Mouse (Mus musculus) gastrocnemius, postnatal 10 days (tissue): ENCODE measurements around the gene Yy1. TPM values are rescaled to one million over a fixed set of nuclear protein-coding genes. Genes with fewer than 3 reads are reported as not detected.
A peak's percentile ranks its signal among the peaks of the same experiment; 100 is the strongest.

Experiments used
- DNase-seq: peaks from one replicate; pipeline ENCODE4 v3.0.0; 2021; ENCODE audit warnings: mixed read lengths
- total RNA-seq, 2 experiments: library from RNA; stranded (reverse); gene quantifications; 2 replicates each; pipeline ENCODE4 v1.2.3; 2021

The Yy1 gene
- total RNA-seq, 2 experiments from 2014 or later, result 25.0 to 35.5 TPM

DNA sequence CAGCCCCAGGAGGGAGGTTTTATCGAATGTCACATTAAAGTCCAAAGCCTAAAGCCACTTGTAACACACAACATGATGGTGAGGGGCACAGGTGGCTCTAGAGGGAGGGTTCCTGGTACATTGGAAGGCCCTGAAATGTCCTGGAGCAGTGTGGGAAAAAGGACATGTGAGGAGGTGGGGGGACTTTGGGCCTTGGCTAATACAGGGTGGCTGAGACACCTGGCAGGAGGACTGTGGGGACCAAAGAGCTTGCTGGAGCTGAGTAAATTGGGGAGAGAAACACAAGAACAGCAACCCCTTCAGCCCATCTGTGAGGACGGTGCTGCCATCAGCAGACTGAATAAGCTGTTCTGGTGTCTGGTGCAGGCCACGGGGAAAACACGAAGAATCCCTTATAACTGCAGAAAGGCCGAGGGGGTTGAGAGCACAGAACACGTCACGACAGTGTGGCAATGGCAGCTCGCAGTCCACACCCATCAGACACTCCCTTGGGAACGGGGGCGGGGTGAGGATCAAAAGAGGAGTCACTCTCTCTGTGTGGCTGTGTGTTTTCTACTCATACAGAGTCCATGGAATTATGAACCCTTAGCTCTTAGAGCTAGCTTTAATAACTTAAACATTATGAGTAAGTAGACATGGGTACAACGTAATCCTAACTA lies 24.4 kb upstream of the Yy1 start:
- no peak for DNase-seq

DNA sequence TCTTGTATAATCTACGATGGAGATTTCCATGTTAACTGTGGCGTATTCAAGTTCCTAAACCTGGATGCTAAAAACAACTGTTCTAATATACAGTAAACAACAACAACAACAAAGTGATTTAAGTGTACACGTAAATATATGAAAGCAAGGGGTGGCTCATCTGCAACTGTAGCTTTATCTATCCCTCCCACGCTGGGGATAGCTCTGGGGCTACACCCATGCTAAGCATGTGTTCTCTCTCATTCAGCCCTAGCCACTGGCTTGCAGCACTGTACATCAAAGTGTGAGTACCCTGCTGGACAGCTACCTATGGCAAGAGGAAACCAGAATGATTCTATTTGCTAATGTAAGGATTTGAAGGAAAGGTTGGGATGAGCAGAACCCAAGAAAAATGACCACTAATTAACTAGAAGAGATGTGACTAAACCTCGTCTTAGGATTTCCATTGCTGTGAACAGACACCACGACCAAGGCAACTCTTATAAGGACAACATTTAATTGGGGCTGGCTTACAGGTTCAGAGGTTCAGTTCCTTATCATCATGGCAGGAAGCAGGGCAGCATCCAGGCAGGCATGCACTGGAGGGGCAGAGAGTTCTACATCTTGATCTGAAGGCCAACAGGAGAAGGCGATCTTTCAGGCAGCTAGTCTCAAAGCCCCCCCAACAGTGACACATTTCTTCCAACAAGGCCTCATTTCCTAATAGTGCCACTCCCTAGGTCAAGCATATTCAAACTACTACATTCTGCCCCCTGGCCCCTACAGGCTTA lies 12.5 kb upstream of the Yy1 start:
- no peak for DNase-seq

DNA sequence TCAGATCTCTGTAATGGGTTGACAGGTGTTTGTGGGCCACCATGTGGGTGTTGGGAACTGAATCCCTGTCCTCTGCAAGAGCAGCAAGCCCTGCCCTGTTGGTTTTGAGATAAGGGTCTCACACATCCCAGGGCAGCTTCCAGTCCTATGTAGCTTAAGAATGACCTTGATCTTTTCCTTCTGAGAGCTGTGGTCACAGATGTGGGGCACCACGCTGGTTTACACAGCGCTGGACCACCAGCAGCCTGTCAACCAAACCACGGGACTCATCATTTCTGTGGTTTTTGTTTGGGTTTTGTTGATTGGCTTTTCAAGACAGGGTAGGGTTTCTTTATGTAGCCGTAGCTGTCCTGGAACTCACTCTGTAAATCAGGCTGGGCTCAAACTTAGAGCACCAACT lies 7.6 kb upstream of the Yy1 start:
- DNase-seq, result no peak

DNA sequence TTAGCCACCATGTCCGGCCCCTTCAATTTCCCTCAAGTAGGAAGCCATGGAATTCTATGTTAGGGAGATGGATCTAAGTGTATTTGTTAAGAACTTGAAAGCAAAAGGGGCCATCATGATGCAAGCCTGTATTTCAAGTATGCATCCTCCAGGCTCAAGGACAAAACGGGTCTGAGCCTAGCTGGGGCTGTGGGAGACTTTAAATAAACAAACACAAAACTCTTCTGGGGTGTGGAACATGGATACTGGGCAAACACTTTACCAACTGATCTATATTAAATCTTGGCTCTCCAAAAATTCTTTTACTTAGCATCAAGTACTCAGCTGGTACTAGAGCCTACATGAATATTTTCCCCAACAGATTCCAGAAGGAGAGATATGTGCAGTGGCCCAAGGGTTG lies 5.4 kb upstream of the Yy1 start:
- no peak for DNase-seq

DNA sequence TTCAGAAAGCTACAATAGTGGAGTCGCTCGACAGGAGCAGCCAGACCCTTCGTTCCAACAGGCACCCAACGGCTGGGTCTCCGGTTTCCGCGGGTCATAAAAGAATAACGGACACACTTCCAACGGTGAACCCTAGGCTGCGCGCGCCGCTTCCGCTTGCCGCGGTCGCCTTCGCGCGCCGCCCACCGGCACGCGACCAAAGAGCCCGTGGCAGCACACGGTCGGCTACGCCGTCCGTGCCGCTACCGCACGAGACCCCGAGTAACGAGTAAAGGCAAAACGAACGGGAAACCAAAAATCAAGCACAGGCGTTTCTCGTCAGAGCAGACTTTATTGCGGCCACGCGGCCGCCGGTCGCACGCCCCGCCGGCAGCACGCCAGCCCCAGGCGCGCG lies 624 bp upstream of the Yy1 start:
- DNase-seq, result peak; percentile 86

DNA sequence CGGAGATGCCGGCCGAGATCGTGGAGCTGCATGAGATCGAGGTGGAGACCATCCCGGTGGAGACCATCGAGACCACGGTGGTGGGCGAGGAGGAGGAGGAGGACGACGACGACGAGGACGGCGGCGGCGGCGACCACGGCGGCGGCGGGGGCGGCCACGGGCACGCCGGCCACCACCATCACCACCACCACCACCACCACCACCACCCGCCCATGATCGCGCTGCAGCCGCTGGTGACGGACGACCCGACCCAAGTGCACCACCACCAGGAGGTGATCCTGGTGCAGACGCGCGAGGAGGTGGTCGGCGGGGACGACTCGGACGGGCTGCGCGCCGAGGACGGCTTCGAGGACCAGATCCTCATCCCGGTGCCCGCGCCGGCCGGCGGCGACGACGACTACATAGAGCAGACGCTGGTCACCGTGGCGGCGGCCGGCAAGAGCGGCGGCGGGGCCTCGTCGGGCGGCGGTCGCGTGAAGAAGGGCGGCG lies 724 bp downstream of the Yy1 start:
- peak; percentile 42 for DNase-seq

DNA sequence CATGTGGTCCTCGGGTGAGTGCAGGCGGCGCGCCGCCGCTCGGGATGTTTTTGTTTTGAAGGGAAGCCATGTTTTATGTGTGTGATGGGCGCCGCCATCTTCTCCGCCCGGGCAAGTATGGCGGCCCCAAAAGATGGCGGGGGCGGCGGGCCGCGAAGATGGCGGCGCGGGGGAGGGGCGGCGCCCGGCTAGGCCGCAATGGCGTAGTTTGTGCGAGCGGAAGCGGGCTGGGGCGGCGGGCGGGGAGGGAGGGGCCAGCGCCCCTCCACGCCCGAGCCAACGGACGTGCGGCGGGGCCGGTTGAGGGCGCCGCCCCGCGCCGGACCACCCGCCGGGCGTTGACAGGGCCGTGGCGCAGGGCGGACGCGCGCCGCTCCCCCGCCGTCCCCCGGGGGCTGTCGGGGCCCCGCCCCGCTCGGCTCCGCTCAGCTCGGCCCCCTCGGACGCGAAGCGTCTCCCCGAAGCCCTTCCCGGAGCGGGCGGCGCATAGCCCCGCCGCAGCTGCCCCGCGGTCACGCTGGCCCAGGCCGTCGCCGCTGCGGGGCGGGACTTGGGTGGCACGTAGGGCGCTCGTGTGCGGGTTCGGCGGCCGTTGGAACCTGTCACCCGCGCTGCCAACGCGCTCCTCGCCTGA lies 1.4 kb downstream of the Yy1 start:
- DNase-seq, result peak; percentile 85

DNA sequence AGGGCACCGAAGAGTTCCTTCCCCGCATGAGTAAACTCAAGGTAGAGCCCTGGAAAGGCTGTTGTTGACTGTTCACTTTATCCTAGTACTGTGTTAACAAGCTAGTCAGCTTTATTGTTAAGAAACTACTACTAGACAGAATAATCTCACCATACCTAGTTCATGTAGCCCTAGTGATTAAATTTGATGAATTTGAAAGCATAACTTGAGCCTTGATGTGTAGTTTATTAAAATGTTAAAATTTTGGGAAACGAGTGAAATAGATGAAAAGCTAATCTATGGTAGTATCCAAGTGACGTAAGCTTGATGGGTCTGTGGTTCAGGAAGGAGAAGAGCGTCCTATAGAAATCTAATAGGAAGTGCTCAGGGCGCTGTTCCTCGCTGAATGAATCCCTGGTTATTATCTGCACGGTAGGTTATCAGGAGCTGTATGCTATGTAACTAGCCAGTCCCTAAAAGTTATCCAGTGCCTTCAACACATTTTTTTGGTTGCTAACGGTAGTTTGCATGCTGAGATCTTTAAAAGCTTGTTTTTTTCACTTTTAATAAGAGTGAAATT lies 2.3 kb downstream of the Yy1 start:
- DNase-seq, result no peak

DNA sequence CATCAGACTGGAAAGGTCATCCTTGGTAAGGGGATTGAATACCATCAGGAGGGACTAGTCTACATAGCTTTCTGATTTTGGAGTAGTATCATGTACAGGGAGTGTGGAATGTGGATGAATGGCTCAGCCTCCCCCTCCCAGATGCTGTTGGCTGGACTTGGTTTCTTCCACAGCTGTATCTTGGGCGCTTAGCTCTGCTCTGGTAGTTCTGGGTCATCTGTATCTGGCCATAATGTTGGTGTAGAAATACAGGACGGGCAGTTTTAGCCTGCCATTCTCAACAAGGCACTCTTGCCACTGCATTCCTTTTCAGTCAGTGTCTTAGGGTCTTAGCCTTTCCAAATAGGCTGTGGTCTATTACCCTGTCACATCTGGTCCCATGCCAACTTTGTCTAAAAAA lies 8.8 kb downstream of the Yy1 start:
- no peak for DNase-seq

DNA sequence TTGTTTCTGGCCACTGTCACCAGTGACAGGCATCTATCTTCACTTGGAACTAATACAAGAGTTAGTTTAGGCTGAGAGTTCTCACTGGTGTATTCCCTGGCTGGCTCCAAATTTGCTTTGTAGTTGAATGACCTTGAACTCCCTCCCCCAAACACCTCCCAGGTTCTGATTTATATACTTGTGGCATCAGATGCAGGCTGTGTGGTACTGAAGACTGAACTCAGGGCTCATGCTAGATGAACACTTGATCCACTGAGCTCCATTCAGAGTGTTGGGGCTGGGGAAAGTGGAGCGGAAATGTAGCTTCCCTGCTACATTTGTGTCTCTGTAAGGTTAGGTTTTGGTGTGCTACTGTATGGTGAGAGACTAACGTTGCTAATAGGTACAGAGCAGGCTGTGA lies 11.6 kb downstream of the Yy1 start:
- no peak for DNase-seq

DNA sequence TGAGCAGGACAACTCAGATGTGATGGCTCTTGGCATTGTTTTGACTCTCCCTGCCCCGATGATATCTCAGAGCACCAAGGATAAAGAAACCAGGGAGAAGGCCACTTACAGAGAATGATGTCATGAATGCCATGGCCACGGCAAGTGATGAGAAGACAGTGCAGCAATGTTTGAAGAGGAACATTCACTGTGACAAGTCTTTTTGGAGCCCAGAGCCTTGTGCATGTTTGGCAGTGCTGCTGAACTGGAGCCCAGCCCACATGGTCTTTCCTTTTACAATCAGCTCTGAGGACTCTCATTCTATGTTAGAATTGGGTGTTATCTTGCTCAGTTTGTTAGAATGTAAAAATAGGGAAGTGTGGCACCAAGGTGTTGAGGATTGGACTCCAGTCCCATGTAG lies 15.7 kb downstream of the Yy1 start:
- DNase-seq, result no peak

DNA sequence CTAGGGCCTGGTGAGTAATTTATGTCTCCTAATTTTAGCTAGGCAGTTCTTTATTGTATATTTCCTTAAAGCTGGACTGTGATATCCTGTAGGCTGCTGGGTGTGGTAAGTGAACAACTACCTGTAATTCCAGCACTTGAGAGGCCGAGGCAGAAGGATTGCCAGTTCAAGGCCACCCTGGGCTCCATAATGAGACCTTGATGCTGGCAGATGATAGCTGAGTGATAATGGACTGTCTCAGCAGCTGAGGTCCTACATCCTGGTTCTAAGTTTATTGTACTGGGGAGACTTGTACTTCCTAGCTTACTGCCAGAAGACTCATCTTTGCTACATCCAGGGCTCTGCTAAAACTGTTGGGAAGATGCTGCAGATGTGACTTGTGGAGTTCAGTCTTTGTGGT lies 17.0 kb downstream of the Yy1 start:
- no peak for DNase-seq

DNA sequence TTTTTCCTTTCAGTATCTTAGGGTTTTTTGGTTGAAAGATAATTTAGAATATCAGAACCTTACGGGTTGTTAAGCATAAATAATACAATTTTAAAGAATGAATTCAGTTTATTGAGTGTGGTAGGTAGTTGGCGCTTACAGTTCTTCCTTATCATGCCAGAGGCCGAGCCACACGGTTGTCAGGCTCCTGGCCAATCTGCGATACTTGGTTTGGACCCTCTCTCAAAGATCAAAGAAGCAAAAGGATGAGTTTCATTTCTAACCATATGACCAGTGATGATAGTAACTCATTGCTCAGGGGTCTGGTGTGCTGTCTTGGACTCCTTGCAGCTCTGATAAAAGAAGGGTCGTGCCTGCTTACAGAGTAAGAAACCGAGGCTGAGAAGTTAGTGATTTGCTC lies 17.5 kb downstream of the Yy1 start:
- no peak for DNase-seq

DNA sequence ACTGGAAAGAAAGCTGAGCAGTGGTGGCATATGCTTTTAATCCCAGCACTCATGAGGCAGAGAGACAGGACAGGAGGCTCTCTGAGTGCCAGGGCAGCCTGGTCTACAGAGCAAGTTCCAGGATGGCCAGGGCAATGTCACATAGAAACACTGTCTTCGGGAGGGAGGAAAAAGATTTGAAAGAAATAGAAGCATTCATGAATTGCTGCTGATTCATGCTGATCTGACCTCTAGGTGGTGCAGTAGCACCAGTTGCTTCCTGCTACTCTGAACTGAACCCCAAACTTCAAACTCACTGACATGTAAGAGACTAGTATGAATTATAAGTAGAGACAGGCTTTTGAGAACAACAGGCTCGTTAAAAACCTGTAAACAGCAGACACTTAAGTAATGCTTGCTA lies 18.4 kb downstream of the Yy1 start:
- no peak for DNase-seq

DNA sequence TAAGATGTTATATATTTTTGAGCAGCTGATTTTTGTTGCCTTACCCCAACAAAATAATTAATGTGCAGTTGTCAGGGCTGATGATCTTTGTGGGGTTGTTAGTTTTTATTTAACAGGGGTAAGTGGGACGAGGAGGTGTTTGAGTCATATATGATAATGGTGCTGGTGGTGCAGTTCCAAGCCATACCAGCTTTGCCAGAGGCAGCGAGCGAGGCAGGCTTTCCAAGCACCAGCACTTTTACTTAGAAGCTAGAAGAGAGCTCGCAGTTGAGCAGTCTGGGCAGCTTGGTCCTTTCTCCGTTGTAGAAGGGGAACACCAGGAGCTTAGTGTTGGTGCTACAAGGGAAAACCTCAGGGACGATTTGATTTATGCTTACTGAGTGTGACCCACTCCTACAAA lies 19.7 kb downstream of the Yy1 start:
- no peak for DNase-seq

DNA sequence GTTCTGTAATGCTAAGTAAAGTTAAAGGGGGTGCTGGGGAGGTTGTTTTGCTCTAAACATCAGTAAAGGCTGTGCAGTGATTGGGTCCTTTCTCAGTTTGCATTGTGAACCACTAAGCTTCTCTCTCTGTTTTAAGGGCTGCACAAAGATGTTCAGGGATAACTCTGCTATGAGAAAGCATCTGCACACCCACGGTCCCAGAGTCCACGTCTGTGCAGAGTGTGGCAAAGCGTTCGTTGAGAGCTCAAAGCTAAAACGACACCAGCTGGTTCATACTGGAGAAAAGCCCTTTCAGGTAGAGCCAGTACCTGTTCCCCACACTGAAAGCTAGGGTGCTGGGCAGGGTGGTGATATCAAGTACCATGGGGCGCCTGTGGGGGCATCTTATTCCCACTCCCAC lies 21.7 kb downstream of the Yy1 start:
- no peak for DNase-seq

DNA sequence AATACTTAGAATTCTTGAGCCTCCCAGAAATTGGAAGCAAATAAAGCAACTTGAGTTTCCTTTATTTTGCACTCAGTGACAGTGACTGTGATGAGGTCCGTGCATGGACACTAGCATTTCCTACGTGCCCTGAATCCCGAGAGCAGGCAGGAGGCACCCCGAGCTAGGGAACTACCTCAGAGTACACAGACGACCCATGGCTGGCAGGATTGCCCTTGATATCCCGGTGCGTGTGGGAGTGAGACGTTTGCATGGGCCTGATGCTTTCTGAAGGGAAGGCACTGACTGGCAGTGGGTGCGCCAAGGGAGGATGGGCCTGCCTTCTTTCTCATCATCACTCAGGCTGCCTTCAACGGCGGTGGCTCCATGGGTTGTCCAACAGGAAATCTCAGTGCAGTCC lies 23.8 kb downstream of the Yy1 start:
- no peak for DNase-seq

DNA sequence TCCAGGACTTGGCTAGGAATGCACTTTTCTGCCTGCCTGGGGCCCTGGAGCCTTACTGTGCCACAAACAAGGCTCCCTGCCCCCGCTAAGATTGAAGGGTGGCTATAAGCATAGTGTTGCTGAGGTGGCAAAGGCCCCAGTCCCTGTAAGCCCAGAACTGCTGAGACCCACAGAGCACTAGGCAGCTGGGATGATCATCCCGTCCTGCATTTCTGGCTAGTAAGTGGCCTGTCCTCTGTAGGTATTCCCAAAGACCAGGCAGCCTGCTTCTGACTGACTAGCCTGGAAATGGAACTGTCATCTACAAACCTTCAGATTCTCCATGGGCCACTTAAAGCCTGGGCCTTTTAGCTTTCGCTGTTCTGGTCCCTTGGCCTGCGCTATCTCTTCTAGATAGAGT lies 27.7 kb downstream of the Yy1 start:
- no peak for DNase-seq

DNA sequence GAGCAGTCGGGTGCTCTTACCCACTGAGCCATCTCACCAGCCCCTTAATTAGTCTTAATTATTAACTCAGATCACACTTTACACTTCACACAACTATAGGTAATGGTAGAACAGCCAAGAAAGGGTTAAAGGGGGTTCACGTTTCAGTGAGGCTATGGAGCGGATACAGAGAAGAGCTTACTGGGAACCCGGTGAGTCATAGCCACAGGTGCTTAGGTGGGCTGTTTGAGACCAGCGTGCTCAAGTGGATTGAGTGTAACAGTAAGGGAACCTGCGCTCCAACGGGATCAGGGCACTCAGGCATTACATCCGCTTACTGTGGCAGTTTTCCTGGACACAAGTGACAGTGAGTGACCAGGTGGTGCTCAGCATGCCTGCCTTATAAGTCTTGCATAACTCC lies 30.3 kb downstream of the Yy1 start:
- no peak for DNase-seq

DNA sequence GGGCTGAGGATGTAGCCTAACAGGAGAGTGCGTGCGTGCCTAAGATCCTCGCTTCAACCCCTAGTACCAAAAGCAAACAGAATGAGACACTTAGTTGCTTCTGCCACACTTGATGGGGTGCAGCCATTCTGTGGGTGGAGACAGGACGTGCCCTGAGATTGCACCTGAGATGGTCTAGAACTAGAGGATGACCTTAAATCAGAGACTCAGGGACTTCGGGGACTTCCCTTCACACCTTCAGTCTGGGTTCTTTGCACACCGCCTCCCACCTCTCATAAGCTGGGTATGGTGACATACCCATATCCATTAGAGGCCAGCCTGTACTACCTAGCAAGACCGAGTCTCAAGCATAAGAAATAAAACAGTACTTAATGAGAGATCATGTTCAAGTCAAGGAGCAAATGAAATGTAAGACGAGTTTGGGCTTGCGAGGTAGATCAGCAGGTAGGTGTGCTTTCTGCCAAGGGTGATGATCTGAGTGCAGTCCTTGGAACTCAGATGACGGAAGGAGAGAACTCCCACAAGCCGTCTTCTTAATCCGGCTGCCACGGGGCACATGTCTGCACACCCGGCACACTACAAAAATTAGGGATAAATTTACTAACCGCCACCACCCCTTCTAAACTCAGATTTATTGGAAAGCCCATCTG lies 31.6 kb downstream of the Yy1 start:
- no peak for DNase-seq

DNA sequence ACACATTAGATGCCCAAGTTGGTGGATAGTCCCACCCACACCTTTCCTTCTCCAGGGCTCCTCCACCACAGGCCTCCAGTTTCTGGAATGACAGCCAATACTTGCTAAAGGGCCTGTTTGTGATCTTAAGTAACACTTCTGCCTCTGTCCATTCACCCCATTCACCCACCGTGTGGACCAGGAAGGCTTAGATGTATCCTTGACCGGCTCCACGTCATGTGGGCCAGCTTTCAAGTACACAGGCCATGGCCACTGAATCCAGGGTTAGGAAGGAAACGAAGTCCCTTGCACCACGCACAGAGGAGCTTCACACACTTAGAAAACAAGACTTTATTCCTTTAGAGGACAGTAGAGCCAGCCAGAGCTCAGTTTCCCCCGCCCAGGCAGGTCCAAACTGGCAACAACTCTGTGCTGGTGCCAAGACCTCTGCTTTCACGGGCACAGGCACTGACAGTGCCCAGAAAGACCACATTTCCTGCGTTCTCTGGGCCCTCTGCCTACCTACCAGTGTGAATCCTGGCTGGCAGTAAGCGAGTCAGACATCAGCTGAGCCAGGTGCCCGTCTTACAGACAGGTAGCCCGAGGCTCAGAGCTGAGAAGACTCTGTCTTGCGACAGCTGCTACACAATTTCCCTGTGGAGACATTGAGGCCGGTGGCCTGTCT lies 32.9 kb downstream of the Yy1 start:
- no peak for DNase-seq

DNA sequence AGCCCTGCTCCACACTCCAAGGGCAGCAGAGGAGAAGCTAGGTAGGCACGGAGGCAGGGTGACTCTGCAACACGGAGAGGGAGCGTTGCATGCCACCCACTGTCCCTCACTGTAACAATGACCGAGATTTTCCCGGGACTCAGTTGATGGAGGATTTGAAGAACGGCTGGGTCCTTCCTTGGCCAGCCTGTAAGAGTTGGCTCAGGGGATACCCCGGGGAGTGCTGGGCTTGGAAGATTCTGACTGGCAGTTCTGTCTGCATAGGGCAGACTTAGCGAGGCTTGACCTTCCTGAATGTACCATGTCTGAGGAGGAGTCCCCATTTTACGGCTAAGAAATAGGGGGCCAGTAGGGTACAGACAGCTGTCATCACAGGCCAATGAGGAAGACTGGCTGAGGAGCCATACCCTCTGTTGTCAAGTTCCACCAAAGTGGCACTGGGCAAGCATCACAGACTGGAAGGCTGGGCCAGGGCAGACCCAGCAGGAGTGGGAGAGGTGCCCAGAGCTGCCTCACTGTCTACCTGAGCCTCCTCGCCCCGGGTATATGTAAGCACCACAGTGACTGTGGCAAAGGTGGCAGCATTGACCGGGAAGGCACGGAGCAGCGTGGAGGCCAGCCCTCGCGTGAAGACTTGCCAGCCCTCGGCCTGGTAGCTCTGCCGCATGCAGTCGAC lies 33.6 kb downstream of the Yy1 start:
- DNase-seq, result no peak
